Mouse (Mus musculus) midbrain, embryonic 15.5 days (tissue): Measurements from ENCODE around the gene Ssbp2. TPM values are rescaled to one million over a fixed set of nuclear protein-coding genes. Genes with fewer than 3 reads are reported as not detected.

Experiments used
- ATAC-seq: fragments of 200-750 bp; cut with Nextera tagmentation; replicated peaks from 2 replicates; pipeline ENCODE4 v1.8.0; 2017; ENCODE audit warnings: moderate TSS enrichment
- H3K27ac ChIP-seq: fragments of 300-500 bp; sonication (generic); 2 replicates; pipeline ENCODE4 v1.5.1; 2015; ENCODE audit warnings: mild to moderate bottlenecking, inconsistent platforms
- H3K27me3 ChIP-seq: fragments of 300-500 bp; sonication (generic); replicated peaks from 2 replicates; pipeline ENCODE4 v1.6.1; 2015; ENCODE audit warnings: inconsistent platforms
- H3K36me3 ChIP-seq: fragments of 300-500 bp; sonication (generic); replicated peaks from 2 replicates; pipeline ENCODE4 v1.6.1; 2015; ENCODE audit warnings: inconsistent platforms
- H3K4me1 ChIP-seq: fragments of 300-500 bp; sonication (generic); 2 replicates; pipeline ENCODE4 v1.6.1; 2015; ENCODE audit warnings: inconsistent platforms
- H3K4me2 ChIP-seq: fragments of 300-500 bp; sonication (generic); 2 replicates; pipeline ENCODE4 v1.6.1; 2015; ENCODE audit warnings: inconsistent platforms, mild to moderate bottlenecking, moderate library complexity
- H3K4me3 ChIP-seq: fragments of 300-500 bp; sonication (generic); 2 replicates; pipeline ENCODE4 v1.5.1; 2015; ENCODE audit warnings: mild to moderate bottlenecking, inconsistent platforms
- H3K9ac ChIP-seq: fragments of 300-500 bp; sonication (generic); 2 replicates; pipeline ENCODE4 v1.6.1; 2015; ENCODE audit warnings: mild to moderate bottlenecking, inconsistent platforms
- H3K9me3 ChIP-seq: fragments of 300-500 bp; sonication (generic); 2 replicates; pipeline ENCODE4 v1.6.1; 2016; ENCODE audit warnings: inconsistent platforms
- WGBS: fragments of 180-500 bp; shearing (Covaris S2); methylation state at CpG from one replicate; pipeline ENCODE4 v1.1.7; 2015; ENCODE audit warnings: mixed read lengths; 5-methylcytosine and 5-hydroxymethylcytosine counted together
- polyA plus RNA-seq: library from polyadenylated mRNA; unstranded; fragments of >200 nt; fragmentation: Nextera tagmentation; extraction: Ambion mirVana; gene quantifications from 2 replicates; pipeline ENCODE4 v1.2.1, GENCODE M21; 2015

Gene Ssbp2
- polyA plus RNA-seq, 1 experiment from 2014 or later = 280 TPM

GRCm38 (mm10) chr13:91724211-91724610 lies 264.1 kb downstream of the Ssbp2 start:
- Histone ChIP-seq H3K27me3 (no peaks in the 10 kb centered on the region), H3K9ac (no peak overlapping the region), H3K4me3 (no peak overlapping the region), H3K27ac (no peak overlapping the region), H3K36me3 (no peaks in the 10 kb centered on the region), H3K4me1 (no peaks in the 10 kb centered on the region), H3K9me3 (no peaks in the 10 kb centered on the region), H3K4me2 (no peak overlapping the region)
- no peak for ATAC-seq
- WGBS = 90% methylated on average over 3 of the region's 3 CpGs

- Histone ChIP-seq H3K36me3 (no peaks in the 10 kb centered on the region), H3K4me3 (no peak overlapping the region), H3K4me2 (no peak overlapping the region), H3K9ac (no peak overlapping the region), H3K27ac (no peak overlapping the region), H3K9me3 (no peaks in the 10 kb centered on the region), H3K4me1 (no peaks in the 10 kb centered on the region), H3K27me3 (no peaks in the 10 kb centered on the region)
- ATAC-seq = no peak
- WGBS = 79% methylated on average over 3 of the region's 3 CpGs
Measured at GRCm38 (mm10) chr13:91725130-91725529, 265.0 kb downstream of the Ssbp2 start.

GRCm38 (mm10) chr13:91727899-91728298 lies 267.8 kb downstream of the Ssbp2 start:
- Histone ChIP-seq H3K4me1 (no peaks in the 10 kb centered on the region), H3K27ac (no peak overlapping the region), H3K4me3 (no peak overlapping the region), H3K36me3 (no peaks in the 10 kb centered on the region), H3K9ac (no peak overlapping the region), H3K27me3 (no peaks in the 10 kb centered on the region), H3K9me3 (no peaks in the 10 kb centered on the region), H3K4me2 (no peak overlapping the region)
- ATAC-seq = no peak

- WGBS = 81% methylated on average over 1 of the region's 1 CpGs
- H3K4me2 ChIP-seq = no peak overlapping the region
- ATAC-seq = no peak
- H3K4me1 ChIP-seq = peaks cover 10% of the 10 kb centered on the region; the same call in 1 of the 2 replicates
- no peaks in the 10 kb centered on the region for H3K9me3 ChIP-seq
- no peak overlapping the region for H3K9ac ChIP-seq
- H3K27ac ChIP-seq = no peak overlapping the region
- H3K4me3 ChIP-seq = no peak overlapping the region
- H3K27me3 ChIP-seq = no peaks in the 10 kb centered on the region
- H3K36me3 ChIP-seq = no peaks in the 10 kb centered on the region
Measured at GRCm38 (mm10) chr13:91737191-91737590, 277.1 kb downstream of the Ssbp2 start.

GRCm38 (mm10) chr13:91740851-91741250 lies 280.8 kb downstream of the Ssbp2 start:
- peak overlapping the region; percentile 88 for H3K4me2 ChIP-seq
- WGBS = 73% methylated on average over 6 of the region's 6 CpGs
- ATAC-seq = no peak

GRCm38 (mm10) chr13:91741280-91742047 lies 281.4 kb downstream of the Ssbp2 start, which contains the start of gene Acot12:
Acot12 (plus strand) TSS chr13:91741512.
- Histone ChIP-seq H3K4me3 (peak within 1 kb of the TSS; percentile 45), H3K27ac (no peak within 1 kb of the TSS), H3K4me2 (peak within 1 kb of the TSS; percentile 88), H3K9me3 (no peaks in the 10 kb centered on the region), H3K27me3 (no peaks in the 10 kb centered on the region), H3K9ac (peak within 1 kb of the TSS; percentile 56), H3K36me3 (no peaks in the 10 kb centered on the region), H3K4me1 (peaks cover 10% of the 10 kb centered on the region; the same call in 1 of the 2 replicates)
- ATAC-seq = peak; percentile 83
- WGBS = 8% methylated on average over 45 of the region's 45 CpGs

More at GRCm38 (mm10) chr13:91740851-91741250, 280.8 kb downstream of the Ssbp2 start:
- H3K27ac ChIP-seq = no peak overlapping the region
- peaks cover 10% of the 10 kb centered on the region; the same call in 1 of the 2 replicates for H3K4me1 ChIP-seq
- H3K4me3 ChIP-seq = peak overlapping the region; percentile 45
- no peaks in the 10 kb centered on the region for H3K36me3 ChIP-seq
- no peaks in the 10 kb centered on the region for H3K9me3 ChIP-seq
- no peaks in the 10 kb centered on the region for H3K27me3 ChIP-seq
- H3K9ac ChIP-seq = no peak overlapping the region; the same call in 1 of the 2 replicates

- Histone ChIP-seq H3K27ac (no peak overlapping the region), H3K4me3 (no peak overlapping the region), H3K4me1 (peaks cover 10% of the 10 kb centered on the region; the same call in 1 of the 2 replicates), H3K9me3 (no peaks in the 10 kb centered on the region), H3K27me3 (no peaks in the 10 kb centered on the region), H3K4me2 (no peak overlapping the region), H3K9ac (no peak overlapping the region), H3K36me3 (no peaks in the 10 kb centered on the region)
- no peak for ATAC-seq
- WGBS = 76% methylated on average over 3 of the region's 3 CpGs
Measured at GRCm38 (mm10) chr13:91743180-91743579, 283.1 kb downstream of the Ssbp2 start.

GRCm38 (mm10) chr13:91746470-91746869 lies 286.4 kb downstream of the Ssbp2 start:
- Histone ChIP-seq H3K27ac (no peak overlapping the region), H3K4me2 (no peak overlapping the region), H3K4me1 (peaks cover 5% of the 10 kb centered on the region; the same call in 1 of the 2 replicates), H3K9ac (no peak overlapping the region), H3K4me3 (no peak overlapping the region), H3K9me3 (no peaks in the 10 kb centered on the region), H3K27me3 (no peaks in the 10 kb centered on the region), H3K36me3 (no peaks in the 10 kb centered on the region)
- no peak for ATAC-seq
- WGBS = 89% methylated on average over 5 of the region's 5 CpGs

- ATAC-seq = no peak
- Histone ChIP-seq H3K9me3 (no peaks in the 10 kb centered on the region), H3K4me1 (no peaks in the 10 kb centered on the region), H3K27me3 (no peaks in the 10 kb centered on the region), H3K9ac (no peak overlapping the region), H3K27ac (no peak overlapping the region), H3K36me3 (no peaks in the 10 kb centered on the region), H3K4me3 (no peak overlapping the region), H3K4me2 (no peak overlapping the region)
- WGBS = 87% methylated on average over 2 of the region's 2 CpGs
Measured at GRCm38 (mm10) chr13:91748401-91748800, 288.3 kb downstream of the Ssbp2 start.

- 88% methylated on average over 4 of the region's 4 CpGs for WGBS
- no peak overlapping the region for H3K4me2 ChIP-seq
Measured at GRCm38 (mm10) chr13:91749981-91750380, 289.9 kb downstream of the Ssbp2 start.

More at GRCm38 (mm10) chr13:91749981-91750380, 289.9 kb downstream of the Ssbp2 start:
- Histone ChIP-seq H3K9ac (no peak overlapping the region), H3K36me3 (no peaks in the 10 kb centered on the region), H3K9me3 (no peaks in the 10 kb centered on the region), H3K4me3 (no peak overlapping the region), H3K27me3 (no peaks in the 10 kb centered on the region), H3K4me1 (no peaks in the 10 kb centered on the region), H3K27ac (no peak overlapping the region)
- ATAC-seq = no peak
